Mouse (Mus musculus): ENCODE measurements around the gene Grcc10. TPM values are rescaled to one million over a fixed set of nuclear protein-coding genes. Genes with fewer than 3 reads are reported as not detected.

The Grcc10 gene
- polyA plus RNA-seq, 1 experiment from 2014 or later: 677 TPM

DNA sequence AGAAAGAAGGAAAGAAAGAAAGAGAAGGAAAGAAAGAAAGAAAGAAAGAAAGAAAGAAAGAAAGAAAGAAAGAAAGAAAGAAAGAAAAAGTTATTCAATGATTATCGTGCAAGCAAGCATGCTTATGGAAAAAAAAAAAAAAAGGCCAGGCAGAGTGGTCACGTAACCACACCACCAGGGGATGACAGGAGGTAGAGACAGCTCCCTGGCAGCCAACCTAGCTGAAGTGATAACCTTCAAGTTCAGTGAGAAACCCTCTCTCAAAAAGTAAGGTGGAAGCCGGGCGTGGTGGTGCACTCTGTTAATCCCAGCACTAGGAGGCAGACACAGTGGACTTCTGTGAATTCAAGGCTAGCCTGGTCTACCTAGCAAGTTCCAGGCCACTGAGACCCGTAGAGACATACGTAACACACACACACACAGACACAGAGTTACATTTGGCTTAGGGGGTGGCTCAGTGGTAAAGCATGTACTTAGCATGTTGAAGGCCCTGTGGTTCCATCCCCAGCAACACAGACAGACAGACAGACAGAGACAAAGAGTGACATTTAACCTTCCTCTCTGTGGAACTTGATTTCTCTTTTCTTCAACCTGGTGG lies 18.2 kb downstream of the Grcc10 start:
- H3K27me3 ChIP-seq: no peaks in the 10 kb centered on the region
- no peaks in the 10 kb centered on the region for H3K9me3 ChIP-seq
- 84% methylated on average over 6 of the region's 6 CpGs for WGBS
- H3K36me3 ChIP-seq: peaks cover 3% of the 10 kb centered on the region
- no peak overlapping the region for H3K4me2 ChIP-seq
- no peak overlapping the region for H3K9ac ChIP-seq
- ATAC-seq (ENCODE audit: low FRiP score): no peak
- no peak overlapping the region for H3K27ac ChIP-seq
- H3K4me1 ChIP-seq (replicated peaks): no peaks in the 10 kb centered on the region
- H3K4me3 ChIP-seq: no peak overlapping the region

DNA sequence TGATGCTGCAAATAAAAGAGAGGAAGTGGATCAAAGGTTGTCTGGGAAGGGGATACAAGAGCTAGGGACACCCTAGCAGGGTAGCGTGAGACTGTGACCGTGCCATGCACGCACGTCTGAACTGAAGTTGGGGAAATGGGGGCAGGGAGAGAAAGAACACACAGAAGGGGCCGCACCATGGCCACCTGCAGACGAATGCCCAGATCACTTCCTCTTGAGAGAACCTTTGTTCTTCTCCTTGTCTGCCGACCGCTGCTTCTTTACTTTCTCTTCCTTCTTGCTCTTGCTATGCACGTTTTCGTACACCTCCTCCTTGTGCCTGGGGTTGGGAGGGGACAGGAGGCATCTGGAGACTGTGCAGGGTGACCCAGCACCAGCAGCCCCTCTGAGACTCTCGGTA lies 20.3 kb downstream of the Grcc10 start:
- no peak overlapping the region for H3K4me2 ChIP-seq
- no peak overlapping the region for H3K4me3 ChIP-seq
- H3K36me3 ChIP-seq: peaks cover 24% of the 10 kb centered on the region
- H3K4me1 ChIP-seq (replicated peaks): no peaks in the 10 kb centered on the region
- H3K9ac ChIP-seq: 0 out of 2 replicates have a peak overlapping the region, but pooled peaks have one; percentile 8
- H3K27ac ChIP-seq: no peak overlapping the region
- no peaks in the 10 kb centered on the region for H3K9me3 ChIP-seq
- H3K27me3 ChIP-seq: no peaks in the 10 kb centered on the region
- ATAC-seq (ENCODE audit: low FRiP score): no peak
- 54% methylated on average over 11 of the region's 11 CpGs for WGBS

DNA sequence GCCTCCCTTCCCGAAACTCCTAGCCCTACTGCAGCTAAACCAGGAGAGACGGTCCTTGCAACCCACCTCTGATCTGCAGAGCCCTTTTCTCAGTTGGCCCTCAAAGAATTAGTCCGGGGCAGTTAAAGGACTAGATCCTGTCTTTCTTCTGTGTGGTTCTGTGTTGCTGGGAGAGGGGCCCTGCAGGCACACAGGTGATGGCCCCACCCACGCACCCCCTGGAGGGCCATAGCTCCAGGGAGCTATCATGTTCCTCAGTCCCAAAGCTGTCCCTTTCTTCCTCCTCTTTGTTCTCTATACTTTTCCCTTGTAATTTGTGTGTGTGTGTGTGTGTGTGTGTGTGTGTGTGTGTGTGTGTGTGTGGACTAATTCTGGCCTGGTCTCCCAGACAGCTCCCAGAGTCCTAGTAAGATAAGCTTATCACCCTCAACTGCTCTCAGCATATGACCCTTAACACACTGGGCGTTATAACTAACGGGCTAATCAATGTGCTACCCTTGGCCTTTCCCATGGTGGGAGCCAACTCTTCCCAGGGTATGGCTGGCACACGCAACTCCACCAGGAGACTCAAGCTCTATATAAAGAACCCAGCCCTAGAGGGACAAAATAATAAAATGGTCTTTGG lies 21.7 kb downstream of the Grcc10 start:
- Histone ChIP-seq H3K27ac (no peak overlapping the region), H3K4me1 (replicated peaks) (no peaks in the 10 kb centered on the region), H3K4me2 (no peak overlapping the region), H3K27me3 (no peaks in the 10 kb centered on the region), H3K9me3 (no peaks in the 10 kb centered on the region), H3K9ac (no peak overlapping the region), H3K4me3 (no peak overlapping the region), H3K36me3 (peaks cover 38% of the 10 kb centered on the region)
- ATAC-seq (ENCODE audit: low FRiP score): no peak
- 76% methylated on average over 7 of the region's 7 CpGs for WGBS

- H3K4me3 ChIP-seq: no peak overlapping the region
Measured at GRCm38 (mm10) chr6:124718703-124719102, 22.5 kb downstream of the Grcc10 start.

DNA sequence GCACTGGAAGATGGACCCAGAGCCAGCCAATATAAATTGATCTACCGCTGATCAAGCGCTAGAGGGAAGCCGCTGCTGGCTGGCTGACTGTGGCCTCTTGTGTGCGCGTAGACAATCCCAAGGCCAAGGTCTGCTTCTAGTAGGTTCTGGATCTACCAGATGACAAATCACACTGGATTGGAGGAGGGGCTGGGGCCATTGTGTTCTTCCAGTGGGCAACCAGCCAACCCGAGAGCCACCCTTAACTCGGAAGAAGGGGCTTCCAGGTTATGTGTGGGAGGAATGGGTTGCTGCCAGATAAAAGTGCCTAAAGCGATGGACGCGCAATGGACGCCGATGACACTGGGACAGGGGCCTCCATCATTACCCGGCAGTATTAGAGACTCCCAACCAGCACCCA lies 23.2 kb downstream of the Grcc10 start:
- H3K27me3 ChIP-seq: no peaks in the 10 kb centered on the region
- H3K9me3 ChIP-seq: no peaks in the 10 kb centered on the region
- H3K4me2 ChIP-seq: no peak overlapping the region
- H3K36me3 ChIP-seq: peaks cover 46% of the 10 kb centered on the region
- 86% methylated on average over 13 of the region's 13 CpGs for WGBS
- ATAC-seq (ENCODE audit: low FRiP score): no peak
- no peak overlapping the region for H3K9ac ChIP-seq
- peaks cover 13% of the 10 kb centered on the region for H3K4me1 ChIP-seq (replicated peaks)
- H3K4me3 ChIP-seq: no peak overlapping the region
- H3K27ac ChIP-seq: no peak overlapping the region

More at GRCm38 (mm10) chr6:124718703-124719102, 22.5 kb downstream of the Grcc10 start:
- Histone ChIP-seq H3K4me1 (replicated peaks) (peaks cover 6% of the 10 kb centered on the region), H3K9me3 (no peaks in the 10 kb centered on the region), H3K27ac (no peak overlapping the region), H3K27me3 (no peaks in the 10 kb centered on the region), H3K4me2 (no peak overlapping the region), H3K36me3 (peaks cover 46% of the 10 kb centered on the region), H3K9ac (no peak overlapping the region)
- ATAC-seq (ENCODE audit: low FRiP score): no peak
- 60% methylated on average over 16 of the region's 16 CpGs for WGBS

DNA sequence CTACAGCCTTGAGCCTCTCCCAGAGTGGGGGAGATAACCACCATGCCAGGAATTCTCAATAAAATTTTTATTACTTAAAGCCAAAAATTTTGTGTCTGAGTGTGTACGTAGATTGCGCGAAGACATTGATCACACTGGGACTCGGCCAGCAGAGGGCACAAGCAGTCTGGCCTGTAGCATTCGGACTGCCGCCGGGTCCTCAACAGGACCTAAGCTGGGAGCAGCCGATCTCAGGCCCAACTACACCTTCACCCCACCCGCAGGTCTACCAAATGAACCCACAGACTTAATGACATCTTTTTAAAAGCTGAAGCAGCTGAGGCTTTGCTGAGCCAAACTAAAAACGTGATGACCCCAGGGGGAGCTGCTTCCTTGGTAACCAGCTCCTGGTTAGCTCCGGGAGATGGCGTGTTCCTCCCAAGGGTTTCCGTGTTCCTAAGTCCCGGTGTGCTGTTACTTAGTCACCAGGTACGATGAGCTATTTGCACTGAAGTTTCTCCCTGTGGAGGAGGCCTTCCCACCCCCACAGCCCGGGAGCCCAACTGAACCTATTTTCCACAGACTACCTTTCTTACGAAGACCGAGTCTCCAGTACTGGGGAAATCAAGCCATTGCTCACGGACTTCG lies 24.2 kb downstream of the Grcc10 start:
- no peak overlapping the region for H3K4me3 ChIP-seq
- peaks cover 16% of the 10 kb centered on the region for H3K4me1 ChIP-seq (replicated peaks)
- no peaks in the 10 kb centered on the region for H3K27me3 ChIP-seq
- 72% methylated on average over 20 of the region's 20 CpGs for WGBS
- no peaks in the 10 kb centered on the region for H3K9me3 ChIP-seq
- H3K9ac ChIP-seq: no peak overlapping the region
- H3K36me3 ChIP-seq: peaks cover 46% of the 10 kb centered on the region
- no peak for ATAC-seq (ENCODE audit: low FRiP score)
- H3K27ac ChIP-seq: no peak overlapping the region
- H3K4me2 ChIP-seq: no peak overlapping the region

GRCm38 (mm10) chr6:124712918-124713317 lies 28.3 kb downstream of the Grcc10 start:
- peak overlapping the region; percentile 88 for H3K27ac ChIP-seq
- H3K4me2 ChIP-seq: peak overlapping the region; percentile 99
- peaks cover 49% of the 10 kb centered on the region for H3K36me3 ChIP-seq
- peak overlapping the region; percentile 96 for H3K4me3 ChIP-seq
- no peak for ATAC-seq (ENCODE audit: low FRiP score)
- H3K4me1 ChIP-seq (replicated peaks): peaks cover 40% of the 10 kb centered on the region
- H3K9me3 ChIP-seq: no peaks in the 10 kb centered on the region
- H3K27me3 ChIP-seq: no peaks in the 10 kb centered on the region
- whole genome bisulfite sequencing: 21% methylated on average over 11 of the region's 11 CpGs
- peak overlapping the region; percentile 96 for H3K9ac ChIP-seq

- Histone ChIP-seq H3K36me3 (peaks cover 46% of the 10 kb centered on the region), H3K9me3 (no peaks in the 10 kb centered on the region), H3K27ac (peak within 1 kb of the TSS; percentile 88), H3K27me3 (no peaks in the 10 kb centered on the region), H3K4me3 (peak within 1 kb of the TSS; percentile 96), H3K4me2 (peak within 1 kb of the TSS; percentile 99), H3K9ac (peak within 1 kb of the TSS; percentile 96), H3K4me1 (replicated peaks) (peaks cover 40% of the 10 kb centered on the region)
- ATAC-seq (ENCODE audit: low FRiP score): peak; percentile 97
- under 1% methylated on average over 75 of the region's 76 CpGs for WGBS
Measured at GRCm38 (mm10) chr6:124711824-124712782, 29.1 kb downstream of the Grcc10 start, which contains the start of the genes Emg1 and Phb2. Emg1 (minus strand) TSS chr6:124712178. Phb2 (plus strand) TSS chr6:124712336.

DNA sequence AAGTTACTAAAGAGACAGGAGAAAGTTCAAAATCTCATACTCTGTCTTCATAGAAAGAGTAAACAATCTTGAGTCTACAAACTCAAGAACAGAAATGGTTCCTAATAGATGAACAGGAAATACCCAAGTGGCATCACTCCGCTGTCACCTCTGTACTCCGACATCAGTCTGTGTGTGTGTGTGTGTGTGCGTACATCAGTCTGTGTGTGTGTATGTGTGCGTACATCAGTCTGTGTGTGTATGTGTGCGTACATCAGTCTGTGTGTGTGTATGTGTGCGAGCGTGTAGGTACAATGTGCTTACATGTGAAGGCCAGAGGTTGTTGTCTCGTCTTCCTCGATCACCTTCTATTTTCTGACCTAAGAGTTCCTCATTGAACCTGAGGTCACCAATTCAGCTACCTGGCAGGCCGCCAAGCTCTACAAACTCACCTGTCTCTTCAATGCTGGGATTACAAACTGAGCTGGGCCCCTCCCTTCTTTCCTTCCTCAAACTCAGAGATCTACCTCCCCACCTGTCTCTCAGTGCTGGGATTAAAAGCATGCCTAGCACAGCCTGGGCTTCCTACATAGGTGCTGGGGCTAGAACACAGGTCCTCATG lies 32.8 kb downstream of the Grcc10 start:
- no peak overlapping the region for H3K9ac ChIP-seq
- no peak for ATAC-seq (ENCODE audit: low FRiP score)
- 96% methylated on average over 10 of the region's 10 CpGs for WGBS

DNA sequence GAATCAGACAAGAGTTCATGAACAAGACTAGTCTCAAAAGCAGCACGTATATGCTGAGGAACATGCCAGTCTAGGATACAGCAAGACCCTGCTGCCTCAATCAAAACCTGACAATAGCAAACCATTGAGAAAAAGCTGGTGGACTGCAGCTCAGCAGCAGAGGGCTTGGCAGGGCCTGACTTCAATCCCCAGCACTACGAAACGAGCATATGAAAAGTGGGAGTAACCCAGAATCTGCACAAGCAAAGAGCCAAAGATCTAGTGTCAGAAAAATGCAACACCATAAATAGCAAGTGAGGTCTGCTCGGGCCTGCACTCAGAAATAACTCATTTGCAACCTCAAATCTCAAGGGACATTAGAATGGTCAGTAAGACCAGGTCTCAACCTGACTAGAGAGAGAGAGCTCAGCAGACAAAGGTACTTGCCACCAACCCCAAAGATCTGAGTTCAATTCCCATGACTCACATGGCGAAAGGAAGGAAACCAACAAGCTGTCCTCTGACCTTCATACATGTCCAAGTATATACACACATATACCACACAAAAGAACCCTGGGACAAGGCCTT lies 35.0 kb downstream of the Grcc10 start:
- Histone ChIP-seq H3K9me3 (no peaks in the 10 kb centered on the region), H3K36me3 (peaks cover 62% of the 10 kb centered on the region), H3K4me2 (no peak overlapping the region), H3K4me1 (replicated peaks) (peaks cover 20% of the 10 kb centered on the region), H3K27ac (no peak overlapping the region), H3K9ac (no peak overlapping the region), H3K27me3 (no peaks in the 10 kb centered on the region), H3K4me3 (no peak overlapping the region)
- WGBS: 89% methylated on average over 5 of the region's 5 CpGs
- no peak for ATAC-seq (ENCODE audit: low FRiP score)

More for the DNA sequence above, 32.8 kb downstream of the Grcc10 start:
- H3K4me2 ChIP-seq: no peak overlapping the region
- H3K9me3 ChIP-seq: no peaks in the 10 kb centered on the region
- H3K4me3 ChIP-seq: no peak overlapping the region
- no peaks in the 10 kb centered on the region for H3K27me3 ChIP-seq
- H3K4me1 ChIP-seq (replicated peaks): peaks cover 31% of the 10 kb centered on the region
- no peak overlapping the region for H3K27ac ChIP-seq
- peaks cover 43% of the 10 kb centered on the region for H3K36me3 ChIP-seq

DNA sequence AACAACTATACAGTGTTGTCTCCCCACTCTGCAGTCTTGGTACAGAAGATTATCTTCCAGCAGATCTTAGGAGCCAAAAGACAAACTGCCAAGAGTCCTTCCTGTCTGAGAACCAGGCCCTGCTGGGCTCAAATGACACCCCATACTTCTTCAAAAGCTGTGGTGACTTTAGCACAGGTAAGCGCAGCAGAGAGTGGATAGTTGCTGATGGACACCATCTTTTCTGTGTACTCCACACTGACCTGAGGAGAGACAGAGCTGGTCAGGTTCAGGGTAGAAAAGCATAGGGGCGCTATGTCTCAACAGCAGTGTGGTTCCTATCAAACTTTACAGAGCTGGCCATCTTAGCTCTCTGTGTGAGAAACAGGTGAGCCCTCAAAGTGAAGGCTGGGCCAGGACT lies 36.8 kb downstream of the Grcc10 start:
- H3K36me3 ChIP-seq: peaks cover 78% of the 10 kb centered on the region
- no peak overlapping the region for H3K4me2 ChIP-seq
- no peak overlapping the region for H3K27ac ChIP-seq
- H3K4me1 ChIP-seq (replicated peaks): peaks cover 3% of the 10 kb centered on the region
- H3K4me3 ChIP-seq: no peak overlapping the region
- H3K9ac ChIP-seq: no peak overlapping the region
- 94% methylated on average over 2 of the region's 2 CpGs for WGBS
- H3K9me3 ChIP-seq: no peaks in the 10 kb centered on the region
- H3K27me3 ChIP-seq: no peaks in the 10 kb centered on the region
- ATAC-seq (ENCODE audit: low FRiP score): no peak

Data from hindbrain, embryonic 13.5 days (tissue).